Mouse (Mus musculus): ENCODE measurements at regions not wholly inside any gene's neighbourhood (a gene's known extent, or its start where the extent isn't known, plus 50 kb on each side); places are given as distances from the start of the nearest gene placed in this dataset.

GRCm38 (mm10) chr5:119204736-119205135, 465.7 kb upstream of the Tbx3 start:
- ATAC-seq (no peak), DNase-seq (no peak)
- no peak for TF ChIP-seq CTCF (IDR thresholded peaks at IDR 0.05; ENCODE audit: low read depth)
- TF ChIP-seq EP300 (IDR thresholded peaks at IDR 0.05; ENCODE audit: low read depth) = no peak
- Histone ChIP-seq H3K9me3 (ENCODE audit: low read length) (0 out of 2 replicates have a peak, but pooled peaks cover 4% of the 10 kb centered on the region), H3K36me3 (replicated peaks; ENCODE audit: insufficient read depth, low read length) (no peaks in the 10 kb centered on the region), H3K27me3 (ENCODE audit: insufficient read depth, low read length) (no peaks in the 10 kb centered on the region), H3K4me3 (ENCODE audit: low read depth, low read length) (no peak overlapping the region), H3K4me2 (ENCODE audit: low read depth, low read length) (no peak overlapping the region), H3K9ac (replicated peaks) (no peak overlapping the region), H3K27ac (ENCODE audit: low read depth) (no peak overlapping the region), H3K4me1 (ENCODE audit: insufficient read depth) (no peaks in the 10 kb centered on the region)
- 51% methylated on average over 2 of the region's 2 CpGs for WGBS (ENCODE audit: insufficient replicate concordance)

GRCm38 (mm10) chr5:119208077-119208476, 462.4 kb upstream of the Tbx3 start:
- Histone ChIP-seq H3K4me1 (ENCODE audit: insufficient read depth) (no peaks in the 10 kb centered on the region), H3K4me3 (ENCODE audit: low read depth, low read length) (no peak overlapping the region), H3K9ac (replicated peaks) (no peak overlapping the region), H3K27me3 (ENCODE audit: insufficient read depth, low read length) (no peaks in the 10 kb centered on the region), H3K4me2 (ENCODE audit: low read depth, low read length) (no peak overlapping the region), H3K27ac (ENCODE audit: low read depth) (no peak overlapping the region), H3K9me3 (ENCODE audit: low read length) (0 out of 2 replicates have a peak, but pooled peaks cover 4% of the 10 kb centered on the region), H3K36me3 (replicated peaks; ENCODE audit: insufficient read depth, low read length) (no peaks in the 10 kb centered on the region)
- DNase-seq (no peak), ATAC-seq (no peak)
- TF ChIP-seq EP300 (IDR thresholded peaks at IDR 0.05; ENCODE audit: low read depth) = no peak
- TF ChIP-seq CTCF (IDR thresholded peaks at IDR 0.05; ENCODE audit: low read depth) = no peak
- 71% methylated on average over 13 of the region's 13 CpGs for WGBS (ENCODE audit: insufficient replicate concordance)

DNA sequence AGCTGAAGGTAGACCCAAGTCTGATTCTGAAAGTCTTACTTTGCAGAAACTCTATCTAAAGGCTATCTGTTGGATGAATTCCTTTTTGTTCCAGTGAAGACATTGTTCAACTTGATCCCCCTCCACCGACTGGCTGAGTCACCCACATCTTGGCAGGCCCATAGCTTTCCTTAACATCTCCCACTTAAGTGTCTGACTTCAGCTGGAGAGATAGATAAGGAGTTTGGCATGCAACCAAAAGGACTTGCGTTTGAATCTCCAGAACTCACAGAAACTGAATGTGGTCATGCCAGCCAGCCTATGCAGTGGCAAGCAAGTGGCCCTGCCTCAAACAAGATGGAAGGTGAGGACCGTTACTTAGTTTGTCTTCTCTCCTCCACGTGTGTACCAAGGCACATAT, 457.3 kb upstream of the Tbx3 start:
- no peak for ATAC-seq
- no peak overlapping the region for H3K9ac ChIP-seq (replicated peaks)
- 49% methylated on average over 4 of the region's 4 CpGs for WGBS (ENCODE audit: insufficient replicate concordance)
- H3K9me3 ChIP-seq (ENCODE audit: low read length) = 0 out of 2 replicates have a peak, but pooled peaks cover 4% of the 10 kb centered on the region
- no peaks in the 10 kb centered on the region for H3K4me1 ChIP-seq (ENCODE audit: insufficient read depth)
- no peak overlapping the region for H3K27ac ChIP-seq (ENCODE audit: low read depth)
- DNase-seq = no peak
- no peaks in the 10 kb centered on the region for H3K36me3 ChIP-seq (replicated peaks; ENCODE audit: insufficient read depth, low read length)
- H3K27me3 ChIP-seq (ENCODE audit: insufficient read depth, low read length) = no peaks in the 10 kb centered on the region
- no peak for TF ChIP-seq EP300 (IDR thresholded peaks at IDR 0.05; ENCODE audit: low read depth)
- no peak for TF ChIP-seq CTCF (IDR thresholded peaks at IDR 0.05; ENCODE audit: low read depth)
- no peak overlapping the region for H3K4me3 ChIP-seq (ENCODE audit: low read depth, low read length)
- H3K4me2 ChIP-seq (ENCODE audit: low read depth, low read length) = no peak overlapping the region

- 46% methylated on average over 7 of the region's 7 CpGs for WGBS (ENCODE audit: insufficient replicate concordance)
- no peaks in the 10 kb centered on the region for H3K27me3 ChIP-seq (ENCODE audit: insufficient read depth, low read length)
- H3K4me2 ChIP-seq (ENCODE audit: low read depth, low read length) = no peak overlapping the region
- DNase-seq = no peak
- no peaks in the 10 kb centered on the region for H3K36me3 ChIP-seq (replicated peaks; ENCODE audit: insufficient read depth, low read length)
- no peak overlapping the region for H3K9ac ChIP-seq (replicated peaks)
- H3K27ac ChIP-seq (ENCODE audit: low read depth) = no peak overlapping the region
- no peak for ATAC-seq
- TF ChIP-seq CTCF (IDR thresholded peaks at IDR 0.05; ENCODE audit: low read depth) (no peak), EP300 (IDR thresholded peaks at IDR 0.05; ENCODE audit: low read depth) (no peak)
- H3K9me3 ChIP-seq (ENCODE audit: low read length) = 0 out of 2 replicates have a peak, but pooled peaks cover 4% of the 10 kb centered on the region
- H3K4me3 ChIP-seq (ENCODE audit: low read depth, low read length) = no peak overlapping the region
- H3K4me1 ChIP-seq (ENCODE audit: insufficient read depth) = 0 out of 2 replicates have a peak, but pooled peaks cover 4% of the 10 kb centered on the region
These were observed 456.6 kb upstream of the Tbx3 start for GRCm38 (mm10) chr5:119213692-119214357.

DNA sequence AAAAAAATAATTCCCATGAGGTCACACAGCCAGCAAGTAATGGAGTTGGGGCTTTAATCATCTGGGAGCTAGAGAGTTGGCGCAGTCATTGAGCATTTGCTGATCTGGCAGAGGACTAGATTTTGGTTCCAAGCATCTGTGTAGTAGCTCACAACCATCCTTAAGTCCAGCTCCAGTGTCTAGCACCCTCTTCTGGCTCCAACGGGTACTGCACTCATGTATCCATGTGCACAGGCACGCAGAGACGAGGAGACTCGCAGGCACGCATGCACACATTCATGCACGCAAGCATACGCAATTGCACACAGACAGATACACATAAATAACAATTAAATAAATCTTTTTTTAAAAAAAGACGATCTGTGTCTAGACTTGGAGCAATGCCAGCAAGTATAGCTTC, 455.5 kb upstream of the Tbx3 start:
- TF ChIP-seq CTCF (IDR thresholded peaks at IDR 0.05; ENCODE audit: low read depth) (peak; percentile 54), EP300 (IDR thresholded peaks at IDR 0.05; ENCODE audit: low read depth) (no peak)
- 84% methylated on average over 9 of the region's 9 CpGs for WGBS (ENCODE audit: insufficient replicate concordance)
- no peaks in the 10 kb centered on the region for H3K27me3 ChIP-seq (ENCODE audit: insufficient read depth, low read length)
- H3K4me3 ChIP-seq (ENCODE audit: low read depth, low read length) = no peak overlapping the region
- no peak overlapping the region for H3K4me2 ChIP-seq (ENCODE audit: low read depth, low read length)
- H3K27ac ChIP-seq (ENCODE audit: low read depth) = no peak overlapping the region
- DNase-seq (no peak), ATAC-seq (no peak)
- 0 out of 2 replicates have a peak, but pooled peaks cover 4% of the 10 kb centered on the region for H3K4me1 ChIP-seq (ENCODE audit: insufficient read depth)
- H3K9me3 ChIP-seq (ENCODE audit: low read length) = no peaks in the 10 kb centered on the region
- H3K36me3 ChIP-seq (replicated peaks; ENCODE audit: insufficient read depth, low read length) = no peaks in the 10 kb centered on the region
- H3K9ac ChIP-seq (replicated peaks) = no peak overlapping the region

DNA sequence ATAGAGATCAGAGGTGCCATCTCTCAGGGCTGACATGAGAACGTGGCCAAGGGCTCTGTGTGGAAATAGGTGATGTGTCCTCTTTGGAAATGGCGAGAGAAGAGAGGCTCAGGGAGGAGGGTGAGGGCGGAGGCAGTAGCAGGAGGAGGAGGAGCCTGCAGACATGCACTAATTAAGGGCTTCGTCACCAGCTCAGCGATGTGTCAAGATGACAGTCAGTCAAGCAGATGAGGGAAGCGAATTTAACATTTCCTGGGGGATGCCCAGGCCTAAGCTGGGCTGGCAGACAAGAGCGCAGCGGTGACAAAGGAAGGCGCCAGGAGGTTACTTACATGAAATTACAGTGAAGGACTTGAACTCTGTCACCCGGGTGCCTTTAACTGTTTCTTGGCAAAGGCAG, 455.1 kb upstream of the Tbx3 start:
- Histone ChIP-seq H3K4me1 (ENCODE audit: insufficient read depth) (0 out of 2 replicates have a peak, but pooled peaks cover 4% of the 10 kb centered on the region), H3K36me3 (replicated peaks; ENCODE audit: insufficient read depth, low read length) (no peaks in the 10 kb centered on the region), H3K9ac (replicated peaks) (no peak overlapping the region), H3K4me2 (ENCODE audit: low read depth, low read length) (no peak overlapping the region), H3K27me3 (ENCODE audit: insufficient read depth, low read length) (no peaks in the 10 kb centered on the region), H3K9me3 (ENCODE audit: low read length) (no peaks in the 10 kb centered on the region), H3K27ac (ENCODE audit: low read depth) (no peak overlapping the region), H3K4me3 (ENCODE audit: low read depth, low read length) (no peak overlapping the region)
- ATAC-seq (no peak), DNase-seq (no peak)
- no peak for TF ChIP-seq EP300 (IDR thresholded peaks at IDR 0.05; ENCODE audit: low read depth)
- no peak for TF ChIP-seq CTCF (IDR thresholded peaks at IDR 0.05; ENCODE audit: low read depth)
- 77% methylated on average over 10 of the region's 10 CpGs for WGBS (ENCODE audit: insufficient replicate concordance)
